ENCODE assay signal across 12 mouse cellular contexts in the genomic region with DNA sequence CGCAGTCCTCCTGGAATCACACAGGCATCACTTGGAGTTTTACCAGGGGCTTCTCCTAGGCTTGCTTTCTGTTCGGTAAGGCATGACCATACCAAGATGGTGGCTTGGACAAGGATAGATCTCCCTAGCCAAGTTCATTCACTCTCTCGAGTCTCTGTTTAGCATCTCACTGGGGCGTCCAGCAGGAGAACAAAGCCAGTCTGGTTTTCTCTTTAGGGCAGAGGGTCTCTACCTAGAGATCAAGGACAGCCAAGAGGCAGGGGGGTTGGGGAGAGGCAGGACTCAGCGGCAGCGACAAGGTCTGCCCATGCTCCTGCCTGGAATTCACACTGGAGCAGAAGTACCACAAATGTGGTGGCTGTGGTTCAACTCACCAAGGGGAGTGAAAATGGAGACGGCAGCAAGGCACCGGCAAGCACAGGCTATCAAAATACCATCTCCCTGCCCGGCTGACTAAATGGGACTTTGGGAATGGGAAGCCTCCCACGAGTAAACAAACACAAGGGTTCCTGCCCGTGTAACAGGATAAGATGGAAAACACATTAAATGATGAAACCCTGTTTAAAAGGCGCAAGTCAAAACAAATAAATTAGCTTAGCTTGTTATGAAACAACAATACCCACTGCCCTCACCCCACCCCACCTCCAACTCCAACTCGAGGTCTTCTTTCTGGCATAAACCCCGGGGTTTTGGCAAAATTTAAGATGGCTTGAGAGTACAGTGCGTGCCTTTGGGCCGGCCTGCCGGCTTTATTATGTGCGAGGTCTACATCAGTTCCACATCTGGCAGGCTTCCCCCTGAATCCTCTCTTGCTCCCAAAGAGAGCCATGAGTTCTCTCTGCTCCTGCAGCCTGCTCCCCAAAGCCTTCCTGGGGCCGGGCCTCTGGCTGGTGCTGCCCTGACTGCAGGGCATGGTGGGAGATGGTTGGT.
A peak's percentile ranks its signal among the peaks of the same experiment; 100 is the strongest.
DNase-seq lines count a peak whose midpoint lies in the region; ATAC-seq and TF ChIP-seq lines count a peak whose summit lies in the region.
"Had no signal": no experiment of that assay in that cellular context is flagged by ENCODE, and none has a peak within 500 bp of the region (broad histone marks: within the 10 kb centered on the region; RNA-seq: fewer than 3 reads in every experiment).

No protein-coding gene starts in this region.

- H3K27ac ChIP-seq in liver, postnatal 0 days (ENCODE audit: low read depth): peak overlapping the region; percentile 98
- H3K27ac ChIP-seq in midbrain, embryonic 14.5 days (replicated peaks; ENCODE audit: low read depth, low read length): no peak overlapping the region
- H3K27ac ChIP-seq: hindbrain, embryonic 12.5 days; midbrain, embryonic 13.5 days had no signal

- H3K9ac ChIP-seq in liver, postnatal 0 days (replicated peaks): peak overlapping the region; percentile 58
- no peak overlapping the region for H3K9ac ChIP-seq in midbrain, embryonic 14.5 days (replicated peaks; ENCODE audit: low read length)
- H3K9ac ChIP-seq: hindbrain, embryonic 12.5 days; midbrain, embryonic 13.5 days had no signal

- H3K36me3 ChIP-seq in liver, postnatal 0 days (replicated peaks; ENCODE audit: insufficient read depth, low read length): no peaks in the 10 kb centered on the region
- H3K36me3 ChIP-seq in midbrain, embryonic 14.5 days (ENCODE audit: control insufficient read depth, insufficient read depth, low read length): no peaks in the 10 kb centered on the region
- H3K36me3 ChIP-seq: hindbrain, embryonic 12.5 days; midbrain, embryonic 13.5 days had no signal

- peak; percentile 80 for DNase-seq in heart, adult 11 months
- no peak for DNase-seq in heart, postnatal 10 days
- peak; percentile 16 for DNase-seq in ovary, postnatal 14 days (ENCODE audit: low spot score)
- no peak for DNase-seq in ovary, postnatal 36 days (ENCODE audit: low spot score)
- no peak for DNase-seq in liver, postnatal 0 days
- DNase-seq in testis, postnatal 10 days (ENCODE audit: low spot score): peak; percentile 57
- DNase-seq in midbrain, embryonic 14.5 days: no peak
- DNase-seq in thymus, postnatal 4 days: no peak
- DNase-seq: adrenal gland, postnatal 10 days; thymus, adult 2 months had no signal

- TF ChIP-seq CTCF in liver, postnatal 0 days (IDR thresholded peaks at IDR 0.05; ENCODE audit: low read depth): no peak

- intact Hi-C loops in heart, postnatal 10 days (cut with DNase I): no loop called here

- TF ChIP-seq EP300 in liver, postnatal 0 days (IDR thresholded peaks at IDR 0.05; ENCODE audit: low read depth): no peak

- no peaks in the 10 kb centered on the region for H3K9me3 ChIP-seq in liver, postnatal 0 days (ENCODE audit: low read length)
- H3K9me3 ChIP-seq in midbrain, embryonic 14.5 days (ENCODE audit: control insufficient read depth, low read length): no peaks in the 10 kb centered on the region
- H3K9me3 ChIP-seq: midbrain, embryonic 13.5 days had no signal

- ATAC-seq in liver, postnatal 0 days: no peak
- no peak for ATAC-seq in midbrain, embryonic 14.5 days (ENCODE audit: low FRiP score, low TSS enrichment)
- ATAC-seq: midbrain, embryonic 13.5 days had no signal

- 51% methylated on average over 19 of the region's 19 CpGs for WGBS in liver, postnatal 0 days (ENCODE audit: insufficient replicate concordance)
- 76% methylated on average over 19 of the region's 19 CpGs for WGBS in midbrain, embryonic 14.5 days

- peak overlapping the region; percentile 38 for H3K4me3 ChIP-seq in liver, postnatal 0 days (ENCODE audit: low read depth, low read length)
- H3K4me3 ChIP-seq in midbrain, embryonic 14.5 days (replicated peaks; ENCODE audit: low read depth, low read length): no peak overlapping the region
- H3K4me3 ChIP-seq: hindbrain, embryonic 12.5 days; midbrain, embryonic 13.5 days had no signal

- H3K4me1 ChIP-seq in liver, postnatal 0 days (ENCODE audit: insufficient read depth): peaks cover 4% of the 10 kb centered on the region; the same call in 1 of the 2 replicates
- 0 out of 2 replicates have a peak, but pooled peaks cover 2% of the 10 kb centered on the region for H3K4me1 ChIP-seq in midbrain, embryonic 14.5 days (ENCODE audit: control insufficient read depth, insufficient read depth, low read length)

- peak overlapping the region; percentile 60 for H3K4me2 ChIP-seq in liver, postnatal 0 days (ENCODE audit: low read depth, low read length)
- no peak overlapping the region for H3K4me2 ChIP-seq in midbrain, embryonic 14.5 days (ENCODE audit: low read length)
- H3K4me2 ChIP-seq: hindbrain, embryonic 12.5 days; midbrain, embryonic 13.5 days had no signal

- H3K27me3 ChIP-seq in liver, postnatal 0 days (ENCODE audit: insufficient read depth, low read length): no peaks in the 10 kb centered on the region
- H3K27me3 ChIP-seq in midbrain, embryonic 14.5 days (ENCODE audit: control insufficient read depth, insufficient read depth, low read length): no peaks in the 10 kb centered on the region
- H3K27me3 ChIP-seq: hindbrain, embryonic 12.5 days had no signal

Comparison
In these comparisons a context has a peak if more than half of its experiments do, and no peak if none do; other contexts are left out.
1. DNase-seq: peak in heart, adult 11 months (single experiment), ovary, postnatal 14 days (single experiment) and testis, postnatal 10 days (single experiment); none in heart, postnatal 10 days (0 of 2), ovary, postnatal 36 days (single experiment), liver, postnatal 0 days (single experiment), midbrain, embryonic 14.5 days (single experiment) and thymus, postnatal 4 days (single experiment).